In genomic region chrX:53269289-53270062, GRCm38 (mm10) we compare ENCODE assay signal across 8 mouse cellular contexts. TPM values are rescaled to one million over a fixed set of nuclear protein-coding genes. Genes with fewer than 3 reads are reported as not detected.
DNase-seq lines count a peak whose midpoint lies in the region; ATAC-seq lines count a peak whose summit lies in the region.

Fam122b (minus strand) TSS chrX:53269805.

- peak; percentile 96 for DNase-seq in NIH3T3 (ENCODE audit: low read depth)
- peak; percentile 94 to 96 for DNase-seq in cerebellum, postnatal 10 days
- DNase-seq in frontal cortex, postnatal 14 days (ENCODE audit: low spot score in 2 of 2): peak; percentile 84
- DNase-seq in hindbrain, embryonic 14.5 days (ENCODE audit: low spot score): peak; percentile 91
- DNase-seq in layer of hippocampus, postnatal 36 days: peak; percentile 83 to 85
- DNase-seq in lung, postnatal 36 days: peak; percentile 93
- DNase-seq in retina, postnatal 1 day: peak; percentile 95
- peak; percentile 68 to 82 for DNase-seq in urinary bladder, adult 18-20 months (ENCODE audit: low spot score in 2 of 2)

- no peaks in the 10 kb centered on the region for H3K27me3 ChIP-seq in hindbrain, embryonic 14.5 days (ENCODE audit: control insufficient read depth, insufficient read depth, low read length)

- no peaks in the 10 kb centered on the region for H3K4me1 ChIP-seq in hindbrain, embryonic 14.5 days (replicated peaks; ENCODE audit: control insufficient read depth, insufficient read depth, low read length)

- H3K4me3 ChIP-seq in hindbrain, embryonic 14.5 days (replicated peaks; ENCODE audit: low read length): peak within 1 kb of the TSS; percentile 55

- peak; percentile 90 for ATAC-seq in hindbrain, embryonic 14.5 days (ENCODE audit: low FRiP score)

- H3K9ac ChIP-seq in hindbrain, embryonic 14.5 days: peak within 1 kb of the TSS; percentile 62

- no peaks in the 10 kb centered on the region for H3K36me3 ChIP-seq in hindbrain, embryonic 14.5 days (replicated peaks; ENCODE audit: control insufficient read depth, insufficient read depth)

- peak within 1 kb of the TSS; percentile 70 for H3K27ac ChIP-seq in hindbrain, embryonic 14.5 days

- WGBS in hindbrain, embryonic 14.5 days: 12% methylated on average over 37 of the region's 40 CpGs

- H3K4me2 ChIP-seq in hindbrain, embryonic 14.5 days (replicated peaks): peak within 1 kb of the TSS; percentile 67

- H3K9me3 ChIP-seq in hindbrain, embryonic 14.5 days (ENCODE audit: control insufficient read depth, low read length): no peaks in the 10 kb centered on the region

RNA-seq across cellular contexts. Expression of gene Fam122b, which starts in this region (rescaled TPM):
- 4.4 and 4.5 TPM in 2 replicates for polyA plus RNA-seq in hindbrain, embryonic 14.5 days (2014; fragmentation: Nextera tagmentation; extraction: Ambion mirVana)
- 1 to 10 TPM; 3.1 to 3.6 TPM for total RNA-seq in layer of hippocampus, postnatal 36 days (2021)

Comparison
In these comparisons a context has a peak if more than half of its experiments do, and no peak if none do; other contexts are left out.
1. Peak in every context shown above with its lines: DNase-seq, ATAC-seq, H3K4me3 ChIP-seq and H3K27ac ChIP-seq.